Mouse (Mus musculus) kidney, postnatal 0 days (tissue): ENCODE measurements around the gene Vmn1r209. TPM values are rescaled to one million over a fixed set of nuclear protein-coding genes. Genes with fewer than 3 reads are reported as not detected.
"Not testable (repeated sequence)": the region's sequence is repeated elsewhere in the genome, so short reads cannot be mapped to it uniquely, and the experiment has no call there.

Source experiments
- ATAC-seq: fragments of 200-750 bp; cut with Nextera tagmentation; replicated peaks from 2 replicates; pipeline ENCODE4 v1.8.0; 2017; ENCODE audit warnings: low read depth, moderate number of reproducible peaks, moderate TSS enrichment, moderate library complexity; ENCODE audit not compliant: low FRiP score
- DNase-seq: peaks from one replicate; pipeline ENCODE4 v3.0.0-alpha.2; 2016; ENCODE audit warnings: low spot score
- H3K27ac ChIP-seq: fragments of 300-500 bp; sonication (generic); 2 replicates; pipeline ENCODE4 v1.5.1; 2014; ENCODE audit warnings: mild to moderate bottlenecking
- H3K27me3 ChIP-seq: fragments of 300-500 bp; sonication (generic); 2 replicates; pipeline ENCODE4 v1.6.1; 2014; ENCODE audit warnings: low read length, mixed read lengths; ENCODE audit not compliant: insufficient read depth
- H3K36me3 ChIP-seq: fragments of 300-500 bp; sonication (generic); 2 replicates; pipeline ENCODE4 v1.6.1; 2014; ENCODE audit warnings: low read length, mixed read lengths; ENCODE audit not compliant: insufficient read depth
- H3K4me1 ChIP-seq: fragments of 300-500 bp; sonication (generic); replicated peaks from 2 replicates; pipeline ENCODE4 v1.6.1; 2014; ENCODE audit warnings: antibody characterized with exemption, low read length, mixed read lengths; ENCODE audit not compliant: insufficient read depth
- H3K4me2 ChIP-seq: fragments of 300-500 bp; sonication (generic); 2 replicates; pipeline ENCODE4 v1.6.1; 2014; ENCODE audit warnings: mild to moderate bottlenecking, low read length, moderate library complexity, mixed read lengths
- H3K4me3 ChIP-seq: fragments of 300-500 bp; sonication (generic); replicated peaks from 2 replicates; pipeline ENCODE4 v1.5.1; 2014; ENCODE audit warnings: low read depth, low read length
- H3K9ac ChIP-seq: fragments of 300-500 bp; sonication (generic); 2 replicates; pipeline ENCODE4 v1.6.1; 2014; ENCODE audit warnings: low read depth, low read length
- H3K9me3 ChIP-seq: fragments of 300-500 bp; sonication (generic); replicated peaks from 2 replicates; pipeline ENCODE4 v1.6.1; 2016; ENCODE audit warnings: low read length, inconsistent platforms, mixed read lengths
- CTCF ChIP-seq: IDR thresholded peaks from 2 replicates; pipeline ENCODE4 v1.5.1; 2016; ENCODE audit warnings: antibody characterized with exemption, low read depth, mild to moderate bottlenecking, moderate library complexity
- WGBS: fragments of 180-500 bp; shearing (Covaris S2); extraction: QIAGEN DNeasy Blood & Tissue Kit; methylation state at CpG from one replicate; pipeline ENCODE4 v1.1.7; 2014; 5-methylcytosine and 5-hydroxymethylcytosine counted together
- polyA plus RNA-seq: library from polyadenylated mRNA; unstranded; fragments of >200 nt; fragmentation: Nextera tagmentation; extraction: Ambion mirVana; gene quantifications from 2 replicates; pipeline ENCODE4 v1.2.1, GENCODE M21; 2015

Vmn1r209 gene
- polyA plus RNA-seq = not detected in 2 replicates

GRCm38 (mm10) chr13:22809582-22809981 is at the start of gene Vmn1r209:
Gene Vmn1r209, minus strand, starts transcription at chr13:22809682.
- H3K4me3 ChIP-seq, ATAC-seq, H3K27ac ChIP-seq, H3K9me3 ChIP-seq, DNase-seq, H3K4me1 ChIP-seq, H3K9ac ChIP-seq, H3K36me3 ChIP-seq, H3K4me2 ChIP-seq, H3K27me3 ChIP-seq: not testable (repeated sequence)

GRCm38 (mm10) chr13:22857461-22857860 is 48.0 kb upstream of the Vmn1r209 start, which contains the start of gene Vmn1r211:
Gene Vmn1r211, minus strand, starts transcription at chr13:22857561.
- WGBS = 71% methylated on average over 1 of the region's 1 CpGs
- H3K4me1 ChIP-seq = no peaks in the 10 kb centered on the region
- DNase-seq = no peak
- no peaks in the 10 kb centered on the region for H3K27me3 ChIP-seq
- H3K9ac ChIP-seq = no peak within 1 kb of the TSS
- no peaks in the 10 kb centered on the region for H3K9me3 ChIP-seq
- no peak within 1 kb of the TSS for H3K4me2 ChIP-seq
- no peak for ATAC-seq
- no peak for TF ChIP-seq CTCF
- no peaks in the 10 kb centered on the region for H3K36me3 ChIP-seq
- no peak within 1 kb of the TSS for H3K27ac ChIP-seq
- H3K4me3 ChIP-seq = no peak within 1 kb of the TSS

GRCm38 (mm10) chr13:22854760-22855159 is 45.3 kb upstream of the Vmn1r209 start:
- no peaks in the 10 kb centered on the region for H3K4me1 ChIP-seq
- DNase-seq = no peak
- no peaks in the 10 kb centered on the region for H3K27me3 ChIP-seq
- no peak overlapping the region for H3K9ac ChIP-seq
- H3K4me2 ChIP-seq = no peak overlapping the region
- TF ChIP-seq CTCF = no peak
- 74% methylated on average over 4 of the region's 4 CpGs for WGBS
- H3K4me3 ChIP-seq = no peak overlapping the region
- H3K9me3 ChIP-seq = no peaks in the 10 kb centered on the region
- H3K27ac ChIP-seq = no peak overlapping the region
- ATAC-seq = no peak
- no peaks in the 10 kb centered on the region for H3K36me3 ChIP-seq

- H3K4me2 ChIP-seq = no peak overlapping the region
- no peaks in the 10 kb centered on the region for H3K27me3 ChIP-seq
- 73% methylated on average over 1 of the region's 1 CpGs for WGBS
- H3K9me3 ChIP-seq = no peaks in the 10 kb centered on the region
- TF ChIP-seq CTCF = no peak
- DNase-seq (no peak), ATAC-seq (no peak)
- no peaks in the 10 kb centered on the region for H3K4me1 ChIP-seq
- no peaks in the 10 kb centered on the region for H3K36me3 ChIP-seq
- H3K4me3 ChIP-seq = no peak overlapping the region
- no peak overlapping the region for H3K27ac ChIP-seq
- no peak overlapping the region for H3K9ac ChIP-seq
Observed at GRCm38 (mm10) chr13:22846798-22847197, 37.3 kb upstream of the Vmn1r209 start.

GRCm38 (mm10) chr13:22844304-22844703 is 34.8 kb upstream of the Vmn1r209 start:
- not testable (repeated sequence) for H3K36me3 ChIP-seq, H3K4me2 ChIP-seq, DNase-seq, H3K4me1 ChIP-seq, H3K27ac ChIP-seq, H3K27me3 ChIP-seq, H3K4me3 ChIP-seq, ATAC-seq, H3K9ac ChIP-seq, H3K9me3 ChIP-seq
- WGBS = 73% methylated on average over 3 of the region's 3 CpGs

- Histone ChIP-seq H3K36me3 (no peaks in the 10 kb centered on the region), H3K9ac (no peak within 1 kb of the TSS), H3K4me1 (no peaks in the 10 kb centered on the region), H3K4me3 (no peak within 1 kb of the TSS), H3K27me3 (no peaks in the 10 kb centered on the region), H3K9me3 (no peaks in the 10 kb centered on the region), H3K27ac (no peak within 1 kb of the TSS), H3K4me2 (no peak within 1 kb of the TSS)
- no peak for TF ChIP-seq CTCF
- ATAC-seq (no peak), DNase-seq (no peak)
- 47% methylated on average over 4 of the region's 4 CpGs for WGBS
Observed at GRCm38 (mm10) chr13:22831248-22831647, 21.8 kb upstream of the Vmn1r209 start, which contains the start of gene Vmn1r210. Gene Vmn1r210, minus strand, starts transcription at chr13:22831348.

GRCm38 (mm10) chr13:22829395-22829794 is 19.9 kb upstream of the Vmn1r209 start:
- H3K9ac ChIP-seq, H3K9me3 ChIP-seq, H3K4me3 ChIP-seq, H3K27ac ChIP-seq, H3K36me3 ChIP-seq, H3K4me1 ChIP-seq, DNase-seq, H3K27me3 ChIP-seq, ATAC-seq, H3K4me2 ChIP-seq: not testable (repeated sequence)
- WGBS = 37% methylated on average over 7 of the region's 7 CpGs

GRCm38 (mm10) chr13:22821601-22822000 is 12.1 kb upstream of the Vmn1r209 start:
- H3K27me3 ChIP-seq, ATAC-seq, H3K4me1 ChIP-seq, H3K9ac ChIP-seq, H3K4me2 ChIP-seq, H3K36me3 ChIP-seq, DNase-seq, H3K4me3 ChIP-seq, H3K27ac ChIP-seq, H3K9me3 ChIP-seq: not testable (repeated sequence)
- 86% methylated on average over 1 of the region's 1 CpGs for WGBS

GRCm38 (mm10) chr13:22788096-22788495 is 21.4 kb downstream of the Vmn1r209 start:
- WGBS = 78% methylated on average over 3 of the region's 3 CpGs
- H3K4me2 ChIP-seq, H3K4me3 ChIP-seq, H3K9ac ChIP-seq, H3K27me3 ChIP-seq, H3K9me3 ChIP-seq, DNase-seq, ATAC-seq, H3K4me1 ChIP-seq, H3K27ac ChIP-seq, H3K36me3 ChIP-seq: not testable (repeated sequence)

GRCm38 (mm10) chr13:22784159-22784558 is 25.3 kb downstream of the Vmn1r209 start:
- ATAC-seq, H3K4me3 ChIP-seq, H3K27ac ChIP-seq: not testable (repeated sequence)

More at GRCm38 (mm10) chr13:22784159-22784558, 25.3 kb downstream of the Vmn1r209 start:
- not testable (repeated sequence) for H3K9me3 ChIP-seq, H3K4me1 ChIP-seq, DNase-seq, H3K4me2 ChIP-seq, H3K27me3 ChIP-seq, H3K36me3 ChIP-seq, H3K9ac ChIP-seq
